Mouse (Mus musculus): ENCODE data around the gene Apoc3.

Apoc3 gene

DNA sequence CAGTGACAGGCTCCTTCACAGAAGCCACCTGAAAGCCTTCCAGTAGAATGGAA, at the start of gene Apoc3:
Apoc3 (minus strand) TSS at position 41 of the 53 bp plus-strand sequence.
- DNase-seq (ENCODE audit: low read depth, low spot score), result no peak

GRCm38 (mm10) chr9:46282631-46283436, 47.4 kb upstream of the Apoc3 start, which contains the start of gene Bud13:
Gene Bud13 (plus strand): TSS chr9:46283008.
- DNase-seq (ENCODE audit: low read depth, low spot score), result peak; percentile 84

DNA sequence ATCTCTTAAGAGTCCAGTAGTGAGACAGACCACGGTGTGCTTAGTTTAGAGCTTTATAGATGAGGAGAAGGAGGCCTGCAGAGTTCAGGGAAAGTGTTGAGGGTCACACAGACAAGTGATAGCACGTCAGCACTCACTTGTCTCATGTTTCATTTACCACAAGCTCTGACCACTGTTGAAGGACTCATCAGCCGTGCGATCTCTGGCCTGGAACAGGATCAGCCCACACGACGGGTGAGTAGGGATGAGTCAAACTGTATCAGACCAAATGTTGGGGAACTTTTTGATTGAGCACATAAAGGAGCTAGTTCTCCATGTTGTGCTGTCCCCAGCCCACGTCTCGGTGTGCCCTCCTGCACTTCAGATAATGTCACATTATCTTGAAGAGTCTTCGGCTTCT, 39.1 kb upstream of the Apoc3 start:
- DNase-seq (ENCODE audit: low read depth, low spot score), result no peak

DNA sequence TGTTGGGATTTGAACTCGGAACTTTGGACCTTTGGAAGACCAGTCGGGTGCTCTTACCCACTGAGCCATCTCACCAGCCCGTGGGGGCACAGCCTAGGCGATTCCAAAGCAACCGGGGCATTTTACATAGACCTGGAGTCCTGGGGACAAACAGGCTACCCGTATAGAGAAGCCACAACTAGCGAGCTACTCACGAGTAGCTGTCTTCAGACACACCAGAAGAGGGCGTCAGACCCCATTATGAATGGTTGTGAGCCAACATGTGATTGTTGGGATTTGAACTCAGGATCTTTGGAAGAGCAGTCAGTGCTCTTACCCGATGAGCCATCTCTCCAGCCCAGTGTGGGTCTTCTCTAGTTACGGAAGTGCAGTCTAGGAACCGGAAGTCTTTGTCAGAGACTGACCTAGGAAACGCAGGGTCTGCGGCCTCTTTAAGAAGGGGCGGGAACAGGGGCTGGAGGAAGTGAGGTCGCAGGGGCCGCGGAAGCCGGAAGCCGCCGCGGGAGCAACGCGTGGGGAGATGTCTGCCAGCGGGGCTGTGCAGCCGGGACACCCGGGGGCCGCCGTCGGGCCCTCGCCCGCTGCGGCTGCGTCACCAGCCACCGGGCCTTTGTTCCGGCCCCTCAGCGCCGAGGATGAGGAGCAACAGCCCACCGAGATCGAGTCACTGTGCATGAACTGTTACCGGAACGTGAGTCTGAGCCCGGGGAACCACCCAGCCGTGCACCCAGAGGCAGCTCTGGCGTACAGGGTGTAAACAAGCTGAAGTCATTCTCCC, 37.4 kb upstream of the Apoc3 start, which contains the start of gene Zpr1:
Zpr1 (plus strand) TSS at position 388 of the 778 bp plus-strand sequence.
- peak; percentile 95 for DNase-seq (ENCODE audit: low read depth, low spot score)

GRCm38 (mm10) chr9:46272070-46272469, 36.6 kb upstream of the Apoc3 start:
- no peak for DNase-seq (ENCODE audit: low read depth, low spot score)

DNA sequence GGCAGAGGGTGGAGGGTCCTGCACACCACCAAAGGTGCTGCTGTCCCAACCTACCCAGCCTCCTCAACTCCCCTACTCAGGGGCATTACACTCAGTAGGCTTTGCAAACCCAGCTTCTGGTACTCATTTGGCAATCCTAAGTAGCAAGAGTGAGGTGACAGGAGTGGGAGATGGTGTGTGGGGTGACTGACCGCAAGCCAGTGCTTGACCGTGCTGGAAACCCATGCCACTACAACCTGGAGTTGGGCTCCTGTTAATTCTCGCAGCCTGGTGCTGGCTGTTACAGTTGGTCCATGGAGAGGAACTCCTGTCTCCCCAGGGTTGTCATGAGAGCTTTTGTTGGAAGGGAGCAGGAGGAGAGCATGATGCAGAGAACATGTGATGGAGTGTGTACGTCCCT, 35.3 kb upstream of the Apoc3 start:
- no peak for DNase-seq (ENCODE audit: low read depth, low spot score)

GRCm38 (mm10) chr9:46269125-46269524, 33.7 kb upstream of the Apoc3 start:
- no peak for DNase-seq (ENCODE audit: low read depth, low spot score)

GRCm38 (mm10) chr9:46268343-46268873, 33.0 kb upstream of the Apoc3 start, which contains the start of gene Apoa5:
Gene Apoa5 (plus strand): TSS chr9:46268633.
- DNase-seq (ENCODE audit: low read depth, low spot score), result no peak

GRCm38 (mm10) chr9:46261131-46261530, 25.7 kb upstream of the Apoc3 start:
- DNase-seq (ENCODE audit: low read depth, low spot score), result no peak

GRCm38 (mm10) chr9:46259111-46259510, 23.7 kb upstream of the Apoc3 start:
- no peak for DNase-seq (ENCODE audit: low read depth, low spot score)

GRCm38 (mm10) chr9:46257546-46257945, 22.1 kb upstream of the Apoc3 start:
- DNase-seq (ENCODE audit: low read depth, low spot score), result no peak

DNA sequence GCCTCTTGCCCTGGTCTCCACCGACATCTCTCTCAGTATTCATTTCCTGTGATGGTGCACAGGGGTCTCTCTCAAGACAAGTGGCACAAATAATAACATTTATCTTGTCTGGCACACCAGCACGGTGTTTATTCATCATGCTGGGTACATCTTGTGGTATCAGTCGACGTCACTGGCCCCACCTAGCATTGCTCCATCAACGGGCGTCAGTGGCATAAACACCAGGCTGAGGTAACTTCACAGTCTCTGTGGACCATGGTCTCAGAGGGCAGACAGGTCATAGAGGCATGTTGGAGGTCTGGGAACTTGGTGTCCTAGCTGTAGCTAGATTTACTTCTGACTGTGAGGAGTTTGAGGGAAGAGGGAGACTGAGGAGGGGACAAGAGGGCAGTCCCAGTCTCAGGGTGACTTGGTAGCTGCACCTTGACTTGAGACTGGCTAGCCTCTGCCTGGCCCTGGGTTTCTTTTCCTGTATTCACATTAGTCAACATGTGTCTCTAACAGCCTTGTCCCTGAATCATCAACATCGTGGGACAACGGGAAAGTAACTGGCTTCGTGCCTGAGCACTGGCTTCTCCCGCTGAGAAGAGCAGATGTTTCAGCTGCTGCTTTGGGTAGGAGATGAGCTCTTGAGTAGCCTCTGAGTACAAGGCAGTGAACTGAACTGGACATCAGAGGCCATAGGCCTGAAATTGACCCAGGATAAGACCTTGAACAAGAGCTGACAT, 21.4 kb upstream of the Apoc3 start:
- DNase-seq (ENCODE audit: low read depth, low spot score), result no peak

DNA sequence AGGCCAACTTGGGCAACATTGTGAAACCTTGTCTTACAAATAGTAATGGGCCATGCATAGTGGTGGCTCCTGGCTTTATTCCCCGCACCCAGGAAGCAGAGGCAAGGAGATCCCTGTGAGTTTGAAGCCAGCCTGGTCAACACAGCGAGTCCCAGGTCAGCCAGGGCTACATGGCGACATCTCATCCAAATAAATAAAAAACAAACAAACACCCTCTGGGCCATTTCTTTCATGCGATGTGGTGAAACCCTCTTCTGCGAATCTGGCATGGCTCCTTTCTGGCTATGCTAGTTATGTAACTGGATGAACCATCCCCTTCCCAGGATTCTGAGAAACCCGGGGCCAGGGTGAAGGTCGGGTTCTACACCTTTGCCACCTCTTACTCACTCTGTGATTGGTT, 20.7 kb upstream of the Apoc3 start:
- DNase-seq (ENCODE audit: low read depth, low spot score), result no peak

DNA sequence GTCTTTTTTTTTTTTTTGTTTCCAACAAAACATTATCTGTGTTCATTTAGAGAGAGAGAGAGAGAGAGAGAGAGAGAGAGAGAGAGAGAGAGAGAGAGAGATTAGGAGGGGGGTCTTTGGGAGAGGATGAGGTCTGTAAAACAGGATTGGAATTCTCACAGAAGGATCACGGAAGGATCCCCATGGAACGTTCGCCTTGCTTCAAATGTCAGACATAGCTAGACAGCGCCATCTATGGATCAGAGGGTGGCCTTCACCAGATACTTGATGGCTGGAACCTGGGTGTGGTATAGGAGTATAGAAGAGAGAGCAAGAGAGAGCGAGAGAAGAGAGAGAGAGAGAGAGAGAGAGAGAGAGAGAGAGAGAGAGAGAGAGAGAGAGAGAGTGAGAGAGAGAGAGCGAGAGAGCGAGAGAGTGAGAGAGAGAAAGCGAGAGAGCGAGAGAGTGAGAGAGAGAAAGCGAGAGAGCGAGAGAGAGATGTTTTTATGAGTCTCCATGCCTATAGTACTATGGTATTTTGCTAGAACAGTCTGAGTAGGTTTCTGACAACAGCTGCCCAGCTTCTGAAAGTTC, 11.4 kb upstream of the Apoc3 start:
- DNase-seq (ENCODE audit: low read depth, low spot score), result peak; percentile 75

DNA sequence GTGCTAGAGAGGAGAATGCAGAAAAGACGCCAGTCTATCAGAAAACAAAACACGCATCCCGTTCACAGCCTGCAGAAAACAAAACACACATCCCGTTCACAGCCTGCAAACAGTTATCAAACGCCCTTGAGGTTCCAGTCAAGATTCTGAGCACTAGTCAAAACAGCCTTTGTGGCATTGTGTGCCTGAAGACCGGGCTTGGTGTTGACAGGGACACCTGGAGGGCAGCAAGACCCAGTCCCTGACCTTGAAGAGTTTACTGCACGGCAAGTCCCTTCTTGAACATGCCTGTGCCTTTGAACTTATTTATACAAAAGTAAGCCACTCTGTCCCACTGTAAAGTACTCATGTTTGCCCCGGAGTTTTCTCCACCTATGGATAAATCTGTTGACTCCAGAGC, 8.1 kb upstream of the Apoc3 start:
- DNase-seq (ENCODE audit: low read depth, low spot score), result no peak

DNA sequence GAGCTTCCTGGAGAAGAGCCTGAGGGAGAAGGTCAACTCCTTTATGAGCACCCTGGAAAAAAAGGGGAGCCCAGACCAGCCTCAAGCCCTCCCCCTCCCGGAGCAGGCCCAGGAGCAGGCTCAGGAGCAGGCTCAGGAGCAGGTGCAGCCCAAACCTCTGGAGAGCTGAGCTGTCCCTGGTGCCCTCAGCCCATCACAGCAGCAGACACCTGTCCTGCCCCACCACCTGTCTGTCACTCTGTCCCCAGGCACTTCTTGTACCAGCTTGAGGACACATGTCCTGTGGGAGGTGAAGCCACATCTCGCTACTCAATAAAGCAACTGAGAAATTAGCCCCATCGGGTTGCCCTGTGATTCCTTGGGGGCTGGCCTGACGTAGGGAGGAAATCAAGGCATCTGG, 7.7 kb upstream of the Apoc3 start:
- no peak for DNase-seq (ENCODE audit: low read depth, low spot score)

DNA sequence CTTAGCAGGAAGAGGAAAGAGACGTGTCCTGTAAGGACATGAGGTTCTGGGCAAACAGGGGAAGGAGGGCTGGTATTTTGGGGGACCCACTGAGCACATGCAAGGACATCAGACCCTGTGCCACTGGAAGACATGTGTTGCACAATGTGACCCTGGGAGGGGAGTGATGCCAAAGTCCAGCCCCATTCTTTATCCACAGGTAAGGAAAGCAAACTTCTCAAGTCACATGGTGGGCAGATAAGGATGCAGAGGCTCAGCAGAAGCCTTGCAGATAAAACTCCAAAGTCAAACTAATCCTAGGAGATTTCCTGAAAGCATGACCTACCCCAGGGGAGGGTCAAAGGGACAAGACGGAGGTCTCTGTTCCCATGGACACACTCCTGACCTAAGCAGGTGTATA, 6.4 kb upstream of the Apoc3 start:
- no peak for DNase-seq (ENCODE audit: low read depth, low spot score)

DNA sequence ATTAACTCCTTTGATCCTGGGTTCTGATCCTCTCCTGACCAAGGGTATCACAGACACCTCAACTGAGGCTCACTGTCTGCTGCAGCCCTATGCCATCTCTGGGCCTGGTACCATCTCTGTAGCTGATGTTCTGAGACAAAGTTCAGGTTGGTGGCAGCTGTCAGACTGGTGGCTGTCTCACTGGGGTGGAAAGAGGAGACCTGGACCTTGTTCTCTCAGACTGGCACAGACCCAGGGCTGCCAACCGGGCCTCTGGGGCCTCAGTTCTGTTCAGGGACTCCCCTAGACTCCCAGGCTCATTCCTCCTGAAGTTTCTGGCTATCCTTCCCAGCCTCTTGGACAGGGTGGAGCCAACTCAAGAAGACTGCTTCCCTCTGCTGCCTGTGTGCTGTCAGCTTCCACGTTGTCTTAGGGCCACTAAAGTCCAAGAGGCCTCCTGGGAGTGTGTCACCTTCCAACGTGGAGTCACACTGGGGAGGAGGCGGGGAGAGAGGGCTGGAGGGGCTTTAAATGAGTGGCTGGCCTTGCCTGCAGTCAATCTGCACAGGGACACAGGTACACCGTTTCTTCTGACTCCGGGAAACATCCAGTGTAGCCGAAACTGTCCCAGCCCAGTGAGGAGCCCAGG, 5.2 kb upstream of the Apoc3 start, which contains the start of gene Apoa4:
Apoa4 (plus strand) TSS at position 171 of the 628 bp plus-strand sequence.
- no peak for DNase-seq (ENCODE audit: low read depth, low spot score)

GRCm38 (mm10) chr9:46238850-46239249, 3.4 kb upstream of the Apoc3 start:
- no peak for DNase-seq (ENCODE audit: low read depth, low spot score)

- DNase-seq (ENCODE audit: low read depth, low spot score), result no peak
Observed at GRCm38 (mm10) chr9:46235649-46236048, 213 bp upstream of the Apoc3 start.

- DNase-seq (ENCODE audit: low read depth, low spot score), result no peak
Observed at GRCm38 (mm10) chr9:46235196-46235595, 240 bp downstream of the Apoc3 start.

Data from telencephalon, adult 2 months (tissue).